8 mouse cellular contexts compared by ENCODE assay signal in genomic region chr4:45972448-45972854, GRCm38 (mm10). TPM values are rescaled to one million over a fixed set of nuclear protein-coding genes. Genes with fewer than 3 reads are reported as not detected.
DNase-seq lines count a peak whose midpoint lies in the region; ATAC-seq and TF ChIP-seq lines count a peak whose summit lies in the region.

No protein-coding gene starts in this region.

- no peak overlapping the region for H3K27ac ChIP-seq in cerebellum, adult 2 months (ENCODE audit: insufficient read depth, low read length)
- H3K27ac ChIP-seq in cortical plate, adult 2 months (ENCODE audit: insufficient read depth, low read length), result 0 out of 2 replicates have a peak overlapping the region, but pooled peaks have one; percentile 33
- H3K27ac ChIP-seq in heart, postnatal 0 days (ENCODE audit: low read depth), result peak overlapping the region; percentile 83
- H3K27ac ChIP-seq in stomach, embryonic 15.5 days, result peak overlapping the region; percentile 74

- TF ChIP-seq CTCF in cerebellum, adult 2 months (IDR thresholded peaks at IDR 0.05; ENCODE audit: borderline replicate concordance, insufficient read depth, low read depth, low read length), result no peak
- TF ChIP-seq CTCF in cortical plate, adult 2 months (IDR thresholded peaks at IDR 0.05; ENCODE audit: extremely low read depth, insufficient read depth, low read length), result no peak
- TF ChIP-seq CTCF in heart, postnatal 0 days (IDR thresholded peaks at IDR 0.05; ENCODE audit: low read depth), result no peak

- peak overlapping the region; percentile 92 for H3K9ac ChIP-seq in heart, postnatal 0 days (replicated peaks; ENCODE audit: low read depth, low read length)
- peak overlapping the region; percentile 66 for H3K9ac ChIP-seq in stomach, embryonic 15.5 days

- under 1% methylated on average over 53 of the region's 53 CpGs for WGBS in cerebellum, adult 2 months
- WGBS in heart, postnatal 0 days, result under 1% methylated on average over 35 of the region's 53 CpGs
- WGBS in stomach, embryonic 15.5 days, result under 1% methylated on average over 48 of the region's 53 CpGs

- no peaks in the 10 kb centered on the region for H3K9me3 ChIP-seq in heart, postnatal 0 days (replicated peaks; ENCODE audit: control insufficient read depth, low read length)
- no peaks in the 10 kb centered on the region for H3K9me3 ChIP-seq in stomach, embryonic 15.5 days

- no peaks in the 10 kb centered on the region for H3K36me3 ChIP-seq in heart, postnatal 0 days (replicated peaks; ENCODE audit: control insufficient read depth, insufficient read depth, low read length)
- no peaks in the 10 kb centered on the region for H3K36me3 ChIP-seq in stomach, embryonic 15.5 days

- no peak for TF ChIP-seq POLR2A in cerebellum, adult 2 months (IDR thresholded peaks at IDR 0.05; ENCODE audit: borderline replicate concordance, insufficient read depth, low read length)
- no peak for TF ChIP-seq POLR2A in cortical plate, adult 2 months (IDR thresholded peaks at IDR 0.05; ENCODE audit: extremely low read depth, insufficient read depth, low read length)

- H3K4me2 ChIP-seq in heart, postnatal 0 days (ENCODE audit: low read depth, low read length), result peak overlapping the region; percentile 88
- peak overlapping the region; percentile 90 for H3K4me2 ChIP-seq in stomach, embryonic 15.5 days

- no peaks in the 10 kb centered on the region for H3K27me3 ChIP-seq in cerebellum, adult 2 months (ENCODE audit: control insufficient read depth, insufficient read depth, low read length)
- H3K27me3 ChIP-seq in heart, postnatal 0 days (ENCODE audit: control insufficient read depth, insufficient read depth, low read length), result no peaks in the 10 kb centered on the region
- no peaks in the 10 kb centered on the region for H3K27me3 ChIP-seq in stomach, embryonic 15.5 days (replicated peaks)

- ATAC-seq in heart, postnatal 0 days (ENCODE audit: insufficient read depth, low read depth), result peak; percentile 73
- ATAC-seq in megakaryocyte, adult 5-6 weeks (ENCODE audit: poor library complexity, severe bottlenecking), result peak; percentile 61
- peak; percentile 74 for ATAC-seq in stomach, embryonic 15.5 days (ENCODE audit: insufficient read depth, low FRiP score, low read depth)

- no peak for TF ChIP-seq EP300 in heart, postnatal 0 days (IDR thresholded peaks at IDR 0.05; ENCODE audit: low read depth)

- peak overlapping the region; percentile 92 for H3K4me3 ChIP-seq in cerebellum, adult 2 months (replicated peaks; ENCODE audit: insufficient read depth, low read depth, low read length)
- H3K4me3 ChIP-seq in cortical plate, adult 2 months (ENCODE audit: insufficient read depth, low read length), result peak overlapping the region; percentile 95
- peak overlapping the region; percentile 94 for H3K4me3 ChIP-seq in heart, postnatal 0 days (ENCODE audit: low read depth, low read length)
- H3K4me3 ChIP-seq in stomach, embryonic 15.5 days (replicated peaks), result peak overlapping the region; percentile 96

- peaks cover 2% of the 10 kb centered on the region for H3K4me1 ChIP-seq in cerebellum, adult 2 months (ENCODE audit: control insufficient read depth, insufficient read depth, low read length)
- peaks cover 2% of the 10 kb centered on the region; the same call in 1 of the 2 replicates for H3K4me1 ChIP-seq in cortical plate, adult 2 months (ENCODE audit: control insufficient read depth, insufficient read depth, low read length)
- peaks cover 11% of the 10 kb centered on the region; the same call in 1 of the 2 replicates for H3K4me1 ChIP-seq in heart, postnatal 0 days (ENCODE audit: control insufficient read depth, insufficient read depth)
- peaks cover 7% of the 10 kb centered on the region for H3K4me1 ChIP-seq in stomach, embryonic 15.5 days

- DNase-seq in cerebellum, adult 2 months, result no peak
- no peak for DNase-seq in cerebellum, adult 9-11 months
- DNase-seq in 416B (ENCODE audit: low read depth), result peak; percentile 35
- DNase-seq in heart, postnatal 0 days (ENCODE audit: low spot score), result peak; percentile 65
- peak; percentile 65 to 71 for DNase-seq in left cerebral cortex, adult 18-20 months (ENCODE audit: low spot score in 2 of 2)

RNA-seq across cellular contexts. Expression of gene Tdrd7, which starts 7.3 kb away (rescaled TPM):
- 29.6 and 31.7 TPM in 2 replicates for polyA plus RNA-seq in cerebellum, adult 2 months (2012; rRNA removed)
- polyA plus RNA-seq in cortical plate, adult 2 months (2012; rRNA removed), result 28.9 and 29.5 TPM in 2 replicates
- 18.7 and 45.8 TPM in 2 replicates for total RNA-seq in heart, postnatal 0 days (2014; rRNA removed; ENCODE audit: low replicate concordance)
- 13.1 and 17.3 TPM in 2 replicates for polyA plus RNA-seq in heart, postnatal 0 days (2015; fragmentation: Nextera tagmentation; extraction: Ambion mirVana)
- 10 to 100 TPM; 33.6 to 34.1 TPM for total RNA-seq in left cerebral cortex, adult 18-20 months (2021)
- total RNA-seq in megakaryocyte, adult 5-6 weeks (2015), result 68.3 and 69.7 TPM in 2 replicates
- total RNA-seq in megakaryocyte, adult 5-6 weeks (2017), result 25.3 and 31.4 TPM in 2 replicates
- polyA plus RNA-seq in stomach, embryonic 15.5 days (2015; fragmentation: Nextera tagmentation; extraction: Ambion mirVana), result 19.8 and 21.5 TPM in 2 replicates

Comparison
In these comparisons a context has a peak if more than half of its experiments do, and no peak if none do; other contexts are left out.
1. DNase-seq: peak in 416B (single experiment), heart, postnatal 0 days (single experiment) and left cerebral cortex, adult 18-20 months (2 of 2); none in cerebellum, adult 2 months (0 of 2) and cerebellum, adult 9-11 months (single experiment).
2. Peak in every context shown above with its lines, with median percentiles within 50 percentile points of each other: H3K4me3 ChIP-seq and ATAC-seq.